Mouse (Mus musculus) hindbrain, embryonic 16.5 days (tissue): ENCODE results near the gene Grip1. TPM values are rescaled to one million over a fixed set of nuclear protein-coding genes. Genes with fewer than 3 reads are reported as not detected.

Experiments used
- ATAC-seq: fragments of 200-750 bp; cut with Nextera tagmentation; 2 replicates; pipeline ENCODE4 v1.8.0; 2017; ENCODE audit warnings: moderate TSS enrichment, moderate library complexity
- H3K27ac ChIP-seq: fragments of 300-500 bp; sonication (generic); 2 replicates; pipeline ENCODE4 v1.5.1; 2014; ENCODE audit warnings: low read depth, mild to moderate bottlenecking, control low read depth, low read length, moderate library complexity
- H3K27me3 ChIP-seq: fragments of 300-500 bp; sonication (generic); replicated peaks from 2 replicates; pipeline ENCODE4 v1.6.1; 2014; ENCODE audit warnings: low read length; ENCODE audit not compliant: control insufficient read depth, insufficient read depth
- H3K36me3 ChIP-seq: fragments of 300-500 bp; sonication (generic); 2 replicates; pipeline ENCODE4 v1.6.1; 2014; ENCODE audit warnings: mild to moderate bottlenecking, low read length, moderate library complexity, mixed read lengths; ENCODE audit not compliant: control insufficient read depth, insufficient read depth
- H3K4me1 ChIP-seq: fragments of 300-500 bp; sonication (generic); 2 replicates; pipeline ENCODE4 v1.6.1; 2014; ENCODE audit warnings: low read depth, low read length; ENCODE audit not compliant: control insufficient read depth, insufficient read depth
- H3K4me2 ChIP-seq: fragments of 300-500 bp; sonication (generic); 2 replicates; pipeline ENCODE4 v1.6.1; 2014; ENCODE audit warnings: mild to moderate bottlenecking, low read length, control low read depth, moderate library complexity
- H3K4me3 ChIP-seq: fragments of 300-500 bp; sonication (generic); 2 replicates; pipeline ENCODE4 v1.5.1; 2014; ENCODE audit warnings: mild to moderate bottlenecking, low read length, control low read depth, moderate library complexity
- H3K9ac ChIP-seq: fragments of 300-500 bp; sonication (generic); 2 replicates; pipeline ENCODE4 v1.6.1; 2014; ENCODE audit warnings: low read depth, mild to moderate bottlenecking, control low read depth, low read length, moderate library complexity
- H3K9me3 ChIP-seq: fragments of 300-500 bp; sonication (generic); 2 replicates; pipeline ENCODE4 v1.6.1; 2014; ENCODE audit warnings: mild to moderate bottlenecking, low read length, moderate library complexity; ENCODE audit not compliant: control insufficient read depth
- WGBS: fragments of 180-500 bp; shearing (Covaris S2); extraction: QIAGEN DNeasy Blood & Tissue Kit; methylation state at CpG from one replicate; pipeline ENCODE4 v1.1.7; 2014; 5-methylcytosine and 5-hydroxymethylcytosine counted together
- polyA plus RNA-seq: library from polyadenylated mRNA; unstranded; fragments of >200 nt; fragmentation: Nextera tagmentation; extraction: Ambion mirVana; gene quantifications from 2 replicates; pipeline ENCODE4 v1.2.1, GENCODE M21; 2015

The Grip1 gene
- polyA plus RNA-seq, 1 experiment from 2014 or later = 16.6 TPM

DNA sequence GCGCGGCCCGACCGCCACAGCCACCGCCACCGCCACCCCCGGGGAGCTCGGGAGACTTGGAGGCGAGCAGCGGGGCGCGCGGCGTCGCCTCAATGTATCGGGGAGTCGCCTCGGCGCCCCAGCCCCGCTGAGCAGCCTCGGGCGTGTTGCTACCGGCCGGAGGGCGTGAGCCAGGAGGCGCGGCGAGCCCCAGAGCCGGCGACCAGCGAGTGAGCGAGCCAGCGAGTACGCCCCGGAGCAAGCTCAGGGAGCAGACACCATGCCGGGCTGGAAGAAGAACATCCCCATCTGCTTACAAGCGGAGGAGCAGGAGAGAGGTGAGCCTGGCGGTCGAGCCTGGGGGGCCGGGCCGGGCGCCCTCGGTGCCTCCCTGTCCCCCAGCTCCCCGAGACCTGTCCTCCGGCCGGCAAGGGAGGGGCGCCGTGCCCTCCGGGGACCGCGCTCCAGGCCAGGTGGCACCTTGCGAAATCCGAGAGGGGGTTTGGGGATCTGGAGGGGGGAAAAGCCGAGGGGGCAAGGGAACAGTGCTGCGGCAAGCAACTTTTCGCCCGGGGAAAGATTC, 557 bp downstream of the Grip1 start:
- H3K36me3 ChIP-seq = no peaks in the 10 kb centered on the region

DNA sequence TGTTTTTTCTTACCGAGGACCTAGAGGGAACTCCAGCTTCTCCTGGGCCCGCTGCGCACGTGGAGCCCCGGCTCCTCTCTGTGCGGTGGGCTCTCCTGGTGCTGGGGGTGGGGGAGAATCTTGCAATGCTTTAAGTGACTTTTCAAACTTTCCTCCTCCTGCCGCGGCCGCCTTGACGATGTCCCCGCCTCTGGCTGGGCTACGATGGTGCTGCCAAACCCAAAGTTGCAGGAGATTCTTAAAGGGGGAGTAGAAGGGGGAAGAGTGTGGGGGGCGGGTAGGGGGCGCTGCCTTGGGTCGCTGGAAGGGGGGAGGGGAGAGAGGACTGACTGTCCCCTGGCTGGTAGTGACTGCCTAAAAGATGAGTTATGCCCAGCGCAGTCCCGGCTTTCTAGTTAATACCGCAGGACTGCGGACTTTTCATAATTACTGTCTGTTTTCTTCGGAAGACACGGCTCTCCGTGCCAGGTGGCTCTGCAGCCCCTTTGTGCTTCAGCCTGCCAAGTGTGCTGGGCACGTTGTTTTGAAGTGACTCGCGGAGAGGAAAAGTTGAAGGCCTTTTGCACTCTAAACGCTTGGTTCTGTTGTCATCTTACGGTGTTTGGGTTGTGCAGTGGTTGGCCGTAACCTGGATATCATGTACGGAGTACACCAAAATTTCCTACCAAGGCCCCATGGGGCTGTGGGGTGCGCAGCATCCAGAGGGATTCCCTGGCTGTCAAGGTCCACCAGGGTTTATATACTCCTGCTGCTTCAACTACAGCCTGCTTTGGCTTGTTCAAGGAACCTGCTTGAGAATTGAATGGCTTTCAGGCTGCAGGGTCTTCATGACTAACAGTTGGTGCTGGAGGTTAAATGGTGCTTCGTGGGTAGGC, 1.3 kb downstream of the Grip1 start:
- Histone ChIP-seq H3K27me3 (no peaks in the 10 kb centered on the region), H3K36me3 (no peaks in the 10 kb centered on the region), H3K4me1 (peaks cover 16% of the 10 kb centered on the region), H3K4me3 (peak overlapping the region; percentile 75), H3K9ac (peak overlapping the region; percentile 91), H3K27ac (peak overlapping the region; percentile 25; the same call in 1 of the 2 replicates), H3K4me2 (peak overlapping the region; percentile 89), H3K9me3 (no peaks in the 10 kb centered on the region)
- WGBS = under 1% methylated on average over 31 of the region's 31 CpGs
- ATAC-seq = peak; percentile 15

More for the DNA sequence above, 557 bp downstream of the Grip1 start:
- peak overlapping the region; percentile 91 for H3K9ac ChIP-seq
- H3K27ac ChIP-seq = peak overlapping the region; percentile 85
- H3K4me1 ChIP-seq = peaks cover 16% of the 10 kb centered on the region
- ATAC-seq = peak; percentile 79
- no peaks in the 10 kb centered on the region for H3K27me3 ChIP-seq
- peak overlapping the region; percentile 75 for H3K4me3 ChIP-seq
- H3K9me3 ChIP-seq = no peaks in the 10 kb centered on the region
- WGBS = under 1% methylated on average over 36 of the region's 57 CpGs
- H3K4me2 ChIP-seq = peak overlapping the region; percentile 89

DNA sequence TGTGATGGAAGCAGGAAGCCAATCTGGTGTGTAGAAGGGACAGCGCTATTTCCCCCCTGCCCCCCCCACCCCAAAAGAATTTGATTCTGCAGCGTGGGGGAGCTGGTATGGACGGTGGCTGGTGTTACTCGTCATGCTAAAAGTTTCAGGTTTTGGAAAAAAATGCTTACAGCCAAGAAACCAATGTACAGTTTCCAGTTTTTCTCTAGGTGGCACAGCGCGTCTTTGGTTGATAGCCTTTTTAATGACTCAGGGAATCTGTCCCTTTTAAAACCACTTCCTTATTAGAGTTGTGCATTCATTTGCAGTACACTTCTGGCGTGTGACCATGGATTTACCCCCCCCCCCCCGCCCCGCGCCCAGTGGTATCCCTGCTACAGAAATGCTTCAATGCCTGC, 1.9 kb downstream of the Grip1 start:
- 11% methylated on average over 10 of the region's 10 CpGs for WGBS
- Histone ChIP-seq H3K9ac (peak overlapping the region; percentile 91), H3K27ac (no peak overlapping the region), H3K9me3 (no peaks in the 10 kb centered on the region), H3K4me1 (peaks cover 16% of the 10 kb centered on the region), H3K4me3 (peak overlapping the region; percentile 75), H3K4me2 (peak overlapping the region; percentile 89), H3K36me3 (no peaks in the 10 kb centered on the region), H3K27me3 (no peaks in the 10 kb centered on the region)
- no peak for ATAC-seq

GRCm38 (mm10) chr10:119457121-119457520, 3.5 kb downstream of the Grip1 start:
- ATAC-seq = no peak
- no peaks in the 10 kb centered on the region for H3K36me3 ChIP-seq
- 82% methylated on average over 5 of the region's 5 CpGs for WGBS

GRCm38 (mm10) chr10:119458991-119459390, 5.4 kb downstream of the Grip1 start:
- Histone ChIP-seq H3K36me3 (no peaks in the 10 kb centered on the region), H3K27ac (no peak overlapping the region), H3K4me2 (no peak overlapping the region), H3K9me3 (no peaks in the 10 kb centered on the region), H3K4me3 (no peak overlapping the region), H3K27me3 (no peaks in the 10 kb centered on the region), H3K9ac (no peak overlapping the region), H3K4me1 (peaks cover 12% of the 10 kb centered on the region)
- 91% methylated on average over 2 of the region's 2 CpGs for WGBS
- no peak for ATAC-seq

More at GRCm38 (mm10) chr10:119457121-119457520, 3.5 kb downstream of the Grip1 start:
- peaks cover 16% of the 10 kb centered on the region for H3K4me1 ChIP-seq
- H3K4me2 ChIP-seq = no peak overlapping the region
- H3K9ac ChIP-seq = no peak overlapping the region
- H3K4me3 ChIP-seq = no peak overlapping the region
- H3K27ac ChIP-seq = no peak overlapping the region
- no peaks in the 10 kb centered on the region for H3K9me3 ChIP-seq
- no peaks in the 10 kb centered on the region for H3K27me3 ChIP-seq

DNA sequence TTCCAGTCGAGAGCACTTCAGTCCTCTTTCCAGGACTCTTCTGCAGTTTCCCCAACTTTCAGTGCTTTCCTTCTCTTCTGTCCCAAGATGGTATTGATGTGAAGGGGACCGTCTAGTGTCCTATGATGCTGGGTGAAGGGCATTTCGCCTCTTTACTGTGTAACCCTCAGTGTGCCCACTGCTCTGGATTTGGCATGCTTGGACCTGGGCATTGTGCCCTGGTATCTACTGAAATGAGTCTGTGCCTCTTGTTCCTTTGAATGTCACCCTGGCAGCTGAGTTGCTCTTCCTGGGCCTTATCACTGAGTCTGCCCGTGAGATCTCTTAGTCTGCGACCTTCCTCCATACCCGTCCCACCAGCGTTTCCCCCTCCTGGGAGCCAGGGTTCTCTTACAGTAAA, 9.7 kb downstream of the Grip1 start:
- no peaks in the 10 kb centered on the region for H3K4me1 ChIP-seq
- H3K9ac ChIP-seq = no peak overlapping the region
- no peak overlapping the region for H3K27ac ChIP-seq
- no peaks in the 10 kb centered on the region for H3K36me3 ChIP-seq
- no peaks in the 10 kb centered on the region for H3K9me3 ChIP-seq
- no peak overlapping the region for H3K4me2 ChIP-seq
- ATAC-seq = no peak
- 90% methylated on average over 7 of the region's 7 CpGs for WGBS
- no peaks in the 10 kb centered on the region for H3K27me3 ChIP-seq
- H3K4me3 ChIP-seq = no peak overlapping the region

DNA sequence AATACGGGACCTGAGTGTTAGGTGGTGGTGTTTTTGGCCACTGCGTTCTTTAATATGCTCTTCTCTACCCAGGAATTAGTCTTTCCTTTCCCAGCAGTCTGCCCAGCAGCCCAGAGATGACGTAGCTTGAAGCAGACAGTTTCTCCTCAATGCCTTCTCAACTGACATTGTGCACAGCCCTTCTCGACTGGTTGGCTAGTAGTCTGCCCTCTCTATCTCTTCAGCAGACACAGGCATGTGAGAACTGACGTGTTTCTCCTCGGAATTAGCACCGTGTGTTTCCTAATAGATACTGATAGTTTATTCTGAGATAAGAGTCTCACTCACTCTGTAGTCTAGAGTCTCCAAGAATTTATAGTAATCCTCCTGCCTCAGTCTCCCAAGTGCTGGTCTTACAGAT, 10.2 kb downstream of the Grip1 start:
- H3K4me2 ChIP-seq = no peak overlapping the region
- H3K4me3 ChIP-seq = no peak overlapping the region
- no peak for ATAC-seq
- H3K36me3 ChIP-seq = no peaks in the 10 kb centered on the region
- WGBS = 90% methylated on average over 7 of the region's 7 CpGs
- H3K27ac ChIP-seq = no peak overlapping the region
- no peaks in the 10 kb centered on the region for H3K4me1 ChIP-seq
- no peaks in the 10 kb centered on the region for H3K9me3 ChIP-seq
- H3K9ac ChIP-seq = no peak overlapping the region
- no peaks in the 10 kb centered on the region for H3K27me3 ChIP-seq

GRCm38 (mm10) chr10:119467976-119468375, 14.3 kb downstream of the Grip1 start:
- no peak overlapping the region for H3K27ac ChIP-seq
- no peaks in the 10 kb centered on the region for H3K4me1 ChIP-seq
- WGBS = 94% methylated on average over 18 of the region's 18 CpGs
- H3K9me3 ChIP-seq = peaks cover 2% of the 10 kb centered on the region; the same call in 1 of the 2 replicates
- H3K4me2 ChIP-seq = no peak overlapping the region
- no peaks in the 10 kb centered on the region for H3K27me3 ChIP-seq
- no peak overlapping the region for H3K9ac ChIP-seq
- no peak for ATAC-seq
- no peak overlapping the region for H3K4me3 ChIP-seq
- H3K36me3 ChIP-seq = no peaks in the 10 kb centered on the region

- 78% methylated on average over 1 of the region's 1 CpGs for WGBS
- Histone ChIP-seq H3K4me3 (no peak overlapping the region), H3K36me3 (no peaks in the 10 kb centered on the region), H3K4me2 (no peak overlapping the region), H3K27me3 (no peaks in the 10 kb centered on the region), H3K9me3 (peaks cover 2% of the 10 kb centered on the region; the same call in 1 of the 2 replicates), H3K9ac (no peak overlapping the region), H3K4me1 (no peaks in the 10 kb centered on the region), H3K27ac (no peak overlapping the region)
- ATAC-seq = no peak
Measured at GRCm38 (mm10) chr10:119470096-119470495, 16.5 kb downstream of the Grip1 start.
